Comparison of ENCODE assay signal across 8 mouse cellular contexts in the genomic region with DNA sequence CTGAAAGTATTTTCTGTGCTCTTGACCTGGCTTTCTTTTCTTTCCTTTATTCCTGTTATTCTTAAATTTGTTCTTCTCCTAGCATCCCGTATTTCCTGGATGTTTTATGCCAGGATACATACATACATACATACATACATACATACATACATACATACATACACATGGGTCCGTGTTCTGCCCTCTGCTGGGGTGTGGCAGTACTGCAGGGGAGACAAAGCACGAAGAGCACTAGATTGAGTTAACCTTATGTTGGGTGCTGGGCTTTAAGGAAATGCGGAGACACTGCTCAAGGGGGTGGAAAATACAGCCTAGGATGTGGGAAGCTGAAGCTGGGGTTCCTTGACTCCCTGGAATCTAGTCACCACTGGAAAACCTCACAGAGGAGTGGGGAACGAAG. TPM values are rescaled to one million over a fixed set of nuclear protein-coding genes. Genes with fewer than 3 reads are reported as not detected.
A peak's percentile ranks its signal among the peaks of the same experiment; 100 is the strongest.
DNase-seq lines count a peak whose midpoint lies in the region; ATAC-seq lines count a peak whose summit lies in the region.

No protein-coding gene starts in this region.

- ATAC-seq in common myeloid progenitor, adult 5-6 weeks (replicated peaks; ENCODE audit: low read depth, poor library complexity, severe bottlenecking) = peak; percentile 96

- no peaks in the 10 kb centered on the region for H3K9me3 ChIP-seq in heart, embryonic 10.5 days

- H3K4me1 ChIP-seq in heart, embryonic 10.5 days = 0 out of 2 replicates have a peak, but pooled peaks cover 4% of the 10 kb centered on the region

- no peak overlapping the region for H3K27ac ChIP-seq in heart, embryonic 10.5 days

- no peak overlapping the region for H3K4me3 ChIP-seq in heart, embryonic 10.5 days

- DNase-seq in heart, embryonic 10.5 days (ENCODE audit: low spot score) = peak; percentile 82
- no peak for DNase-seq in heart, postnatal 25 days (ENCODE audit: low spot score)
- DNase-seq in T-cell, adult 2 months (ENCODE audit: low spot score) = peak; percentile 72
- peak; percentile 60 to 72 for DNase-seq in heart, postnatal 14 days
- DNase-seq in left cerebral cortex, postnatal 4 days = peak; percentile 77
- peak; percentile 87 for DNase-seq in naive thymus-derived CD4-positive, alpha-beta T cell, adult 2 months (ENCODE audit: low read depth)
- DNase-seq in testis, postnatal 10 days (ENCODE audit: low spot score) = peak; percentile 82

- 56% methylated on average over 5 of the region's 5 CpGs for WGBS in heart, embryonic 10.5 days

- no peaks in the 10 kb centered on the region for H3K27me3 ChIP-seq in heart, embryonic 10.5 days (ENCODE audit: insufficient read depth, poor library complexity, severe bottlenecking)

- peaks cover 10% of the 10 kb centered on the region; the same call in 1 of the 2 replicates for H3K36me3 ChIP-seq in heart, embryonic 10.5 days

- intact Hi-C loops in heart, postnatal 25 days (cut with DNase I) = no loop called here
- intact Hi-C loops in heart, postnatal 14 days (cut with DNase I) = loop anchor here (2.0 kb wide), 1 partner anchor 15 kb away; no protein-coding TSS in a partner anchor
- intact Hi-C loops in left cerebral cortex, postnatal 4 days (cut with DNase I) = no loop called here

RNA-seq across cellular contexts. Expression of a gene that starts 8.1 kb away (rescaled TPM):
- polyA plus RNA-seq in heart, embryonic 10.5 days (2016; fragmentation: Nextera tagmentation; extraction: Ambion mirVana) = 284 and 384 TPM in 2 replicates
- total RNA-seq in heart, postnatal 25 days (2021) = 10 to 100 TPM; 18.2 to 19.2 TPM
- total RNA-seq in common myeloid progenitor, adult 5-6 weeks (2017) = 391 and 402 TPM in 2 replicates
- 10 to 100 TPM; 27.0 to 51.5 TPM for total RNA-seq in heart, postnatal 14 days (2021)
- total RNA-seq in left cerebral cortex, postnatal 4 days (2021) = 10 to 100 TPM; 22.1 to 32.1 TPM

RNA-seq across cellular contexts. Expression of a gene that starts 16.0 kb away (rescaled TPM):
- polyA plus RNA-seq in heart, embryonic 10.5 days (2016; fragmentation: Nextera tagmentation; extraction: Ambion mirVana) = 45.3 and 66.4 TPM in 2 replicates
- 10 to 100 TPM; 13.9 to 16.1 TPM for total RNA-seq in heart, postnatal 25 days (2021)
- total RNA-seq in common myeloid progenitor, adult 5-6 weeks (2017) = 68.9 and 70.1 TPM in 2 replicates
- total RNA-seq in heart, postnatal 14 days (2021) = 10 to 100 TPM; 12.9 TPM
- total RNA-seq in left cerebral cortex, postnatal 4 days (2021) = 10 to 100 TPM; 12.5 to 13.8 TPM

RNA-seq across cellular contexts. Expression of a gene that starts 47.9 kb away (rescaled TPM):
- polyA plus RNA-seq in heart, embryonic 10.5 days (2016; fragmentation: Nextera tagmentation; extraction: Ambion mirVana) = 0.20 and 0.21 TPM in 2 replicates
- not detected for total RNA-seq in heart, postnatal 25 days (2021)
- total RNA-seq in common myeloid progenitor, adult 5-6 weeks (2017) = not detected in 2 replicates
- total RNA-seq in heart, postnatal 14 days (2021) = under 1 TPM in 1 of 2 experiments, not detected in 1; 0.43 TPM
- 10 to 100 TPM; 20.1 to 20.3 TPM for total RNA-seq in left cerebral cortex, postnatal 4 days (2021)

Comparison
In these comparisons a context has a peak if more than half of its experiments do, and no peak if none do; other contexts are left out.
1. RNA of a gene that starts 47.9 kb away (total RNA-seq): 20.1 to 20.3 TPM in left cerebral cortex, postnatal 4 days; 0.43 TPM in heart, postnatal 14 days, not detected in heart, postnatal 25 days and not detected in common myeloid progenitor, adult 5-6 weeks; every median in the first group is over 10 times any median in the second.